Mouse (Mus musculus): ENCODE measurements around the gene Fbll1. TPM values are rescaled to one million over a fixed set of nuclear protein-coding genes. Genes with fewer than 3 reads are reported as not detected.
"Not testable (repeated sequence)": the region's sequence is repeated elsewhere in the genome, so short reads cannot be mapped to it uniquely, and the experiment has no call there.

Gene Fbll1
- total RNA-seq, 1 experiment = 0.22 TPM

- Histone ChIP-seq H3K27ac (ENCODE audit: insufficient read depth, low read depth, low read length, poor library complexity, severe bottlenecking) (no peak overlapping the region), H3K9ac (ENCODE audit: insufficient read depth, low read depth, low read length, poor library complexity, severe bottlenecking) (no peak overlapping the region)
Measured at GRCm38 (mm10) chr11:35797751-35798494, 761 bp downstream of the Fbll1 start.

DNA sequence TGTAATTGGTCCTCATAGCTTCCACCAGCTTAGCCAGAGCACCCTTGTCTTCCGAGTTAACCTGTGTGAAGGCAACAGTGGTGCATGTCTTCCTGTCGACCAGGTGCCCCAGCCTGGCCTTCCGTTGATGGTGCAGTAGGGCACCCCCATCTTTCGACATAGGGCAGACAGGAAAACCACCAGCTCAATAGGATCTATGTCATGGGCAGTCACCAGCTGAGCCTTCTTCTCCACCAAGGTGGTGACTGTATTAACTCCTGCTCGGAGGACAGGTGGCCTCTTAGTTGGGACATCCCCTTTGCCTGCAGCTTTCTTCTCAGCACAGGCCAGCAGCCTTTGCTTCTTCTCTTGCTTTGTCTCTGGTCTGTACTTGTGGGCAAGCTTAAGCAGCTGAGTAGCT is 5.9 kb downstream of the Fbll1 start:
- DNase-seq (ENCODE audit: low read depth, low spot score); H3K4me1 ChIP-seq (ENCODE audit: control insufficient read depth in 2 of 2, insufficient read depth in 2 of 2, low read length in 2 of 2, poor library complexity in 1 of 2); H3K27ac ChIP-seq (ENCODE audit: insufficient read depth, low read depth, low read length, poor library complexity, severe bottlenecking); in situ Hi-C loops (cut with MboI; ENCODE audit: low sequenced_read_pairs in 2 of 2, unreplicated experiment in 2 of 2); H3K4me3 ChIP-seq (ENCODE audit: insufficient read depth in 1 of 2, low read depth in 1 of 2, low read length in 2 of 2, poor library complexity in 1 of 2, severe bottlenecking in 1 of 2); H3K9me3 ChIP-seq (ENCODE audit: control insufficient read depth, insufficient read depth, low read depth, low read length); H3K36me3 ChIP-seq (ENCODE audit: control insufficient read depth, insufficient read depth, low read length, poor library complexity, severe bottlenecking); H3K9ac ChIP-seq (ENCODE audit: insufficient read depth, low read depth, low read length, poor library complexity, severe bottlenecking): not testable (repeated sequence)

More at GRCm38 (mm10) chr11:35797751-35798494, 761 bp downstream of the Fbll1 start:
- Histone ChIP-seq H3K4me1 (ENCODE audit: control insufficient read depth in 2 of 2, insufficient read depth in 2 of 2, low read length in 2 of 2, poor library complexity in 1 of 2) (peaks cover 0 to 4% of the 10 kb centered on the region in 2 experiments; a peak in 1 of 4 replicates), H3K36me3 (ENCODE audit: control insufficient read depth, insufficient read depth, low read length, poor library complexity, severe bottlenecking) (no peaks in the 10 kb centered on the region), H3K4me3 (ENCODE audit: insufficient read depth in 1 of 2, low read depth in 1 of 2, low read length in 2 of 2, poor library complexity in 1 of 2, severe bottlenecking in 1 of 2) (peak overlapping the region; percentile 62 to 63), H3K9me3 (ENCODE audit: control insufficient read depth, insufficient read depth, low read depth, low read length) (no peaks in the 10 kb centered on the region)
- DNase-seq (ENCODE audit: low read depth, low spot score) = no peak
- in situ Hi-C loops (cut with MboI; ENCODE audit: low sequenced_read_pairs in 2 of 2, unreplicated experiment in 2 of 2) = no loop called here
- TF ChIP-seq ZC3H11A (IDR thresholded peaks at IDR 0.05; ENCODE audit: borderline replicate concordance, low read depth, low read length) (no peak), CHD2 (IDR thresholded peaks at IDR 0.05; ENCODE audit: low read depth, low read length) (no peak), HCFC1 (IDR thresholded peaks at IDR 0.05; ENCODE audit: borderline replicate concordance, insufficient read depth, low read length) (no peak), MAFK (IDR thresholded peaks at IDR 0.05; ENCODE audit: insufficient read depth, low read depth, low read length) (no peak), ZNF384 (IDR thresholded peaks at IDR 0.05; ENCODE audit: low read depth, low read length) (no peak)

- H3K4me1 ChIP-seq (ENCODE audit: control insufficient read depth in 2 of 2, insufficient read depth in 2 of 2, low read length in 2 of 2, poor library complexity in 1 of 2) = peaks cover 0 to 5% of the 10 kb centered on the region in 2 experiments; a peak in 1 of 4 replicates
- H3K9me3 ChIP-seq (ENCODE audit: control insufficient read depth, insufficient read depth, low read depth, low read length) = no peaks in the 10 kb centered on the region
- no peak overlapping the region for H3K4me3 ChIP-seq (ENCODE audit: insufficient read depth in 1 of 2, low read depth in 1 of 2, low read length in 2 of 2, poor library complexity in 1 of 2, severe bottlenecking in 1 of 2)
- H3K27ac ChIP-seq (ENCODE audit: insufficient read depth, low read depth, low read length, poor library complexity, severe bottlenecking) = no peak overlapping the region
- TF ChIP-seq ZC3H11A (IDR thresholded peaks at IDR 0.05; ENCODE audit: borderline replicate concordance, low read depth, low read length) (no peak), MAFK (IDR thresholded peaks at IDR 0.05; ENCODE audit: insufficient read depth, low read depth, low read length) (no peak), CHD2 (IDR thresholded peaks at IDR 0.05; ENCODE audit: low read depth, low read length) (no peak), ZNF384 (IDR thresholded peaks at IDR 0.05; ENCODE audit: low read depth, low read length) (no peak), HCFC1 (IDR thresholded peaks at IDR 0.05; ENCODE audit: borderline replicate concordance, insufficient read depth, low read length) (no peak)
- in situ Hi-C loops (cut with MboI; ENCODE audit: low sequenced_read_pairs in 2 of 2, unreplicated experiment in 2 of 2) = no loop called here
- H3K36me3 ChIP-seq (ENCODE audit: control insufficient read depth, insufficient read depth, low read length, poor library complexity, severe bottlenecking) = peaks cover 8% of the 10 kb centered on the region
- DNase-seq (ENCODE audit: low read depth, low spot score) = no peak
- H3K9ac ChIP-seq (ENCODE audit: insufficient read depth, low read depth, low read length, poor library complexity, severe bottlenecking) = no peak overlapping the region
Measured at GRCm38 (mm10) chr11:35788443-35788842, 10.2 kb downstream of the Fbll1 start.

DNA sequence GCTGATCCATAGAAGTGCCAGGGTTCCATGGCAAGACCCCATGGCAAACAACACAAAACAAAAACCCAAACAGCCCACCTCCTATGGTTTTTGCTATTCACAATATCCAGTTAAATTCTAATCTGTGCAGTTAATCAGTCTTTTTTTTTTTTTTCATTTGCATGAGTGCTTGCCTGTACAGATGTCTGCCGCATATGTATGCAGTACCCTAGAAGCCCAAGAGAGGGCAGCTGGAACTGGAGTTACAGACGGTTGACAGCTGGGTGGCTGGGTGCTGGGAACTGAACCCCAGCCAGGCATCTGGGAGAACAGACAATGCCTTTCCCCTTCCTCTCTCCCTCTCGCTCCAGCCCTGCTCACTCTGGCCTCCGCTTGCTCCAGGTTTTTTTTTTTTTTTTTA is 14.1 kb downstream of the Fbll1 start:
- in situ Hi-C loops (cut with MboI; ENCODE audit: low sequenced_read_pairs in 2 of 2, unreplicated experiment in 2 of 2) = no loop called here
- H3K4me3 ChIP-seq (ENCODE audit: insufficient read depth in 1 of 2, low read depth in 1 of 2, low read length in 2 of 2, poor library complexity in 1 of 2, severe bottlenecking in 1 of 2) = no peak overlapping the region
- H3K36me3 ChIP-seq (ENCODE audit: control insufficient read depth, insufficient read depth, low read length, poor library complexity, severe bottlenecking) = peaks cover 18% of the 10 kb centered on the region

GRCm38 (mm10) chr11:35784002-35784401 is 14.7 kb downstream of the Fbll1 start:
- H3K36me3 ChIP-seq (ENCODE audit: control insufficient read depth, insufficient read depth, low read length, poor library complexity, severe bottlenecking) = peaks cover 22% of the 10 kb centered on the region

More for the DNA sequence above, 14.1 kb downstream of the Fbll1 start:
- TF ChIP-seq ZC3H11A (IDR thresholded peaks at IDR 0.05; ENCODE audit: borderline replicate concordance, low read depth, low read length) = no peak
- TF ChIP-seq ZNF384 (IDR thresholded peaks at IDR 0.05; ENCODE audit: low read depth, low read length) = peak; percentile 84
- no peak overlapping the region for H3K9ac ChIP-seq (ENCODE audit: insufficient read depth, low read depth, low read length, poor library complexity, severe bottlenecking)
- DNase-seq (ENCODE audit: low read depth, low spot score) = no peak
- H3K9me3 ChIP-seq (ENCODE audit: control insufficient read depth, insufficient read depth, low read depth, low read length) = no peaks in the 10 kb centered on the region
- H3K27ac ChIP-seq (ENCODE audit: insufficient read depth, low read depth, low read length, poor library complexity, severe bottlenecking) = no peak overlapping the region
- H3K4me1 ChIP-seq (ENCODE audit: control insufficient read depth in 2 of 2, insufficient read depth in 2 of 2, low read length in 2 of 2, poor library complexity in 1 of 2) = peaks cover 0 to 5% of the 10 kb centered on the region in 2 experiments; a peak in 1 of 4 replicates

More at GRCm38 (mm10) chr11:35784002-35784401, 14.7 kb downstream of the Fbll1 start:
- Histone ChIP-seq H3K4me3 (ENCODE audit: insufficient read depth in 1 of 2, low read depth in 1 of 2, low read length in 2 of 2, poor library complexity in 1 of 2, severe bottlenecking in 1 of 2) (no peak overlapping the region), H3K27ac (ENCODE audit: insufficient read depth, low read depth, low read length, poor library complexity, severe bottlenecking) (no peak overlapping the region), H3K4me1 (ENCODE audit: control insufficient read depth in 2 of 2, insufficient read depth in 2 of 2, low read length in 2 of 2, poor library complexity in 1 of 2) (peaks cover 0 to 5% of the 10 kb centered on the region in 2 experiments; a peak in 1 of 4 replicates), H3K9me3 (ENCODE audit: control insufficient read depth, insufficient read depth, low read depth, low read length) (no peaks in the 10 kb centered on the region), H3K9ac (ENCODE audit: insufficient read depth, low read depth, low read length, poor library complexity, severe bottlenecking) (no peak overlapping the region)
- no peak for DNase-seq (ENCODE audit: low read depth, low spot score)
- TF ChIP-seq HCFC1 (IDR thresholded peaks at IDR 0.05; ENCODE audit: borderline replicate concordance, insufficient read depth, low read length) (no peak), MAFK (IDR thresholded peaks at IDR 0.05; ENCODE audit: insufficient read depth, low read depth, low read length) (no peak), ZC3H11A (IDR thresholded peaks at IDR 0.05; ENCODE audit: borderline replicate concordance, low read depth, low read length) (no peak)
- in situ Hi-C loops (cut with MboI; ENCODE audit: low sequenced_read_pairs in 2 of 2, unreplicated experiment in 2 of 2) = no loop called here

Measured in ES-E14 (cell line).